Mouse (Mus musculus) heart, adult 2 months (tissue): ENCODE results near the gene Iqca. TPM values are rescaled to one million over a fixed set of nuclear protein-coding genes. Genes with fewer than 3 reads are reported as not detected.

ENCODE experiments used
- DNase-seq, 2 experiments: peaks; one replicate each; pipeline ENCODE4 v3.0.0; 2021
- H3K27ac ChIP-seq: fragments of 200-600 bp; 2 replicates; pipeline ENCODE4 v1.8.1; 2022
- H3K27me3 ChIP-seq: fragments of 200-500 bp; 2 replicates; pipeline ENCODE4 v1.6.1; 2012; ENCODE audit warnings: mild to moderate bottlenecking, low read length, inconsistent platforms, mixed read lengths; ENCODE audit not compliant: control insufficient read depth, insufficient read depth
- H3K36me3 ChIP-seq: fragments of 200-500 bp; 2 replicates; pipeline ENCODE4 v1.6.1; 2012; ENCODE audit warnings: low read length, inconsistent platforms; ENCODE audit not compliant: control insufficient read depth, insufficient read depth
- H3K4me1 ChIP-seq: fragments of 200-500 bp; 2 replicates; pipeline ENCODE4 v1.6.1; 2011; ENCODE audit warnings: low read length; ENCODE audit not compliant: control insufficient read depth, insufficient read depth
- H3K4me3 ChIP-seq: fragments of 200-600 bp; 2 replicates; pipeline ENCODE4 v1.8.1; 2022
- H3K79me2 ChIP-seq: fragments of 200-500 bp; replicated peaks from 2 replicates; pipeline ENCODE4 v1.6.1; 2012; ENCODE audit warnings: mild to moderate bottlenecking, inconsistent platforms, low read length, moderate library complexity, mixed read lengths; ENCODE audit not compliant: control insufficient read depth, insufficient read depth
- H3K9ac ChIP-seq: fragments of 200-500 bp; 2 replicates; pipeline ENCODE4 v1.6.1; 2012; ENCODE audit warnings: low read depth, mild to moderate bottlenecking, control low read depth, inconsistent platforms, low read length, mixed read lengths
- CTCF ChIP-seq: fragments of 200-600 bp; IDR thresholded peaks from 2 replicates; pipeline ENCODE4 v1.8.1; 2022; ENCODE audit warnings: antibody characterized with exemption, mild to moderate bottlenecking, moderate library complexity
- EP300 ChIP-seq: fragments of 200-500 bp; IDR thresholded peaks from 2 replicates; pipeline ENCODE4 v1.6.1; 2011; ENCODE audit warnings: low read depth, low read length, control low read depth; ENCODE audit not compliant: insufficient read depth
- POLR2A ChIP-seq: fragments of 200-500 bp; IDR thresholded peaks from 2 replicates; pipeline ENCODE4 v1.6.1; 2011; ENCODE audit warnings: mild to moderate bottlenecking, low read depth, low read length, control low read depth; ENCODE audit not compliant: insufficient read depth
- WGBS: fragments of 180-500 bp; shearing (Covaris S2); methylation state at CpG from one replicate; pipeline ENCODE4 v1.1.7; 2018; 5-methylcytosine and 5-hydroxymethylcytosine counted together
- intact Hi-C: fragments of 180-260 bp; cut with DNase I; formaldehyde crosslinking; loops from one replicate; pipeline ENCODE4 v1.15.1; 2025
- polyA plus RNA-seq: library from polyadenylated mRNA; depleted of rRNA; stranded (reverse); fragments of >200 nt; gene quantifications from 2 replicates; pipeline ENCODE4 v1.2.3, GENCODE M21; 2012
- total RNA-seq, 2 experiments: library from RNA; stranded (reverse); gene quantifications; 2 replicates each; pipeline ENCODE4 v1.2.3; 2021

Gene Iqca
- total and polyA plus RNA-seq, 3 experiments, result 0.43 TPM; not detected in 2

DNA sequence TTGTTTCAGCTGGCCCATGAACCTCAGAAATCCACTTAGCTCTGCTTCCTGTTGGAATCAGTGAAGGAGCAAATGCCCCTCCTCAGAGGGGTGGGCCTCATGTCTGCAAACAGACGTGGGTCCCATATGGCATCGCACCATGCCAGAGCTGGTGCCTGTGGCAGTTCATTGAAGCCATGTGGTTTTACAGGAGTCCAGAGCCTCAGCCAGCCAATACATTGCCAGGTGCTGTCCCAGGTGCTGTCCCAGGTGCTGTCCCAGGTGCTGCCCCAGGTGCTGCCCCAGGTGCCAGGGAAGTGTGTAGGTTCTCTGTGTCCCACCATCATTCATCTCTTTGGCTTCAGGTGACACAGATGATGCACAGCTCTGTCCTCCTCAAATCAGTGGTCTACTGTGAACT lies 124.9 kb downstream of the Iqca start:
- TF ChIP-seq EP300 (no peak), CTCF (no peak), POLR2A (no peak)
- intact Hi-C loops, result no loop called here
- H3K36me3 ChIP-seq, result no peaks in the 10 kb centered on the region
- H3K27ac ChIP-seq, result no peak overlapping the region
- 68% methylated on average over 2 of the region's 2 CpGs for WGBS
- no peak overlapping the region for H3K9ac ChIP-seq
- no peaks in the 10 kb centered on the region for H3K79me2 ChIP-seq
- H3K4me3 ChIP-seq, result no peak overlapping the region
- no peaks in the 10 kb centered on the region for H3K27me3 ChIP-seq
- no peak for DNase-seq
- peaks cover 2% of the 10 kb centered on the region for H3K4me1 ChIP-seq

GRCm38 (mm10) chr1:90026945-90027344 lies 126.3 kb downstream of the Iqca start:
- 7% methylated on average over 3 of the region's 3 CpGs for WGBS
- no peaks in the 10 kb centered on the region for H3K79me2 ChIP-seq
- 0 out of 2 replicates have a peak, but pooled peaks have one; percentile 35 for TF ChIP-seq EP300
- TF ChIP-seq CTCF, result peak; percentile 86
- no peak for TF ChIP-seq POLR2A
- H3K36me3 ChIP-seq, result no peaks in the 10 kb centered on the region
- no peak overlapping the region for H3K27ac ChIP-seq
- H3K4me3 ChIP-seq, result no peak overlapping the region
- no peaks in the 10 kb centered on the region for H3K27me3 ChIP-seq
- peaks cover 2% of the 10 kb centered on the region for H3K4me1 ChIP-seq
- no peak overlapping the region for H3K9ac ChIP-seq
- peak; percentile 42 to 60 for DNase-seq
- intact Hi-C loops, result no loop called here

GRCm38 (mm10) chr1:90020336-90020735 lies 132.9 kb downstream of the Iqca start:
- intact Hi-C loops, result no loop called here
- peaks cover 4% of the 10 kb centered on the region; the same call in 1 of the 2 replicates for H3K4me1 ChIP-seq
- no peak overlapping the region for H3K27ac ChIP-seq
- no peaks in the 10 kb centered on the region for H3K79me2 ChIP-seq
- no peaks in the 10 kb centered on the region for H3K36me3 ChIP-seq
- no peak for TF ChIP-seq POLR2A
- TF ChIP-seq CTCF, result no peak
- TF ChIP-seq EP300, result no peak
- no peak overlapping the region for H3K9ac ChIP-seq
- DNase-seq, result no peak
- no peak overlapping the region for H3K4me3 ChIP-seq
- WGBS, result 76% methylated on average over 5 of the region's 5 CpGs
- H3K27me3 ChIP-seq, result no peaks in the 10 kb centered on the region

DNA sequence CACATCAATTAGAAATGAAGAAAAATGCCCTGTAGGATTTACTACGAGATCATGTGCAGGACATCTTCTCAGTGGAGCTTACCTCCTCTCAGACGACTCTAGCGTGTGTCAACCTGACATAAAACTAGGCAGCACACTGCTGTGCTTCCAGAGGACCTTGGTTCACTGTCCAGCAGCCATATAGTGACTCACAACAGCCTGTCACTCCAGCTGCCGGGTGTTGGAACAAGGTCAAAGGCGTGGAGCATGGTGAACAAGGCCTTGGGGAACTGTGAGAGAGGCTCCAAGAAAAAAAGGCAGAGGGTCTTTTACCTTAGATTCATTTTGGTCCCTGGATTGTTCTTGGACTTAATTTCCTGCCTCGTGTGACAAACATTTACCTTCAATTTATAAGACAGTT lies 135.1 kb downstream of the Iqca start:
- no peaks in the 10 kb centered on the region for H3K27me3 ChIP-seq
- no peak overlapping the region for H3K9ac ChIP-seq
- H3K4me1 ChIP-seq, result peaks cover 5% of the 10 kb centered on the region; the same call in 1 of the 2 replicates
- H3K36me3 ChIP-seq, result no peaks in the 10 kb centered on the region
- intact Hi-C loops, result no loop called here
- H3K4me3 ChIP-seq, result no peak overlapping the region
- DNase-seq, result no peak
- no peaks in the 10 kb centered on the region for H3K79me2 ChIP-seq
- H3K27ac ChIP-seq, result no peak overlapping the region
- TF ChIP-seq POLR2A (no peak), EP300 (no peak), CTCF (no peak)
- WGBS, result 49% methylated on average over 6 of the region's 6 CpGs

DNA sequence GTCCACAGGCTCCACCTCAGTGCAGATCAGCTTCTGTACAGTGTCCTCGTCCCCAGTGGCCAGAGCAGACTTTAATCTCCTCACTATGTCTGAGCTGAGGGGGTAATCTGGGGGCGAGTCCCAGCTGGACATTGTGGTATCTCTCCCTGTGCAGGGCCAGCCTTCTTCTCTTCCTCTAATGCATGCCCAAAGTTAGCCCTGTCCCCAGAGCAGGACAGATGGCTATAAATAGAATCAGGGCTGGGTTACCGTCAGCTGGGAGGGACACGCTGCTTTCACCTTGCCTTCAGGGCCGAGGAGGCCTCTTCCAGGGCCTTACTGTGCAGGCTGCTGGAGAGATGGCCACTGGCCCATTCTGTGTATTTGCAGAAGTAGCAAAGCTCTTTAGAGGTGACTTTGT lies 138.8 kb downstream of the Iqca start, which contains the start of gene Asb18:
Gene Asb18, minus strand, starts transcription at position 221 of the 400 bp plus-strand sequence.
- no peaks in the 10 kb centered on the region for H3K36me3 ChIP-seq
- TF ChIP-seq CTCF, result no peak
- 0 out of 2 replicates have a peak, but pooled peaks have one; percentile 25 for TF ChIP-seq EP300
- TF ChIP-seq POLR2A, result peak; percentile 69
- H3K27me3 ChIP-seq, result no peaks in the 10 kb centered on the region
- WGBS, result 44% methylated on average over 5 of the region's 5 CpGs
- DNase-seq, result peak in 1 of 2 experiments; percentile 24
- peak within 1 kb of the TSS; percentile 20; the same call in 1 of the 2 replicates for H3K9ac ChIP-seq
- peaks cover 5% of the 10 kb centered on the region; the same call in 1 of the 2 replicates for H3K4me1 ChIP-seq
- no peaks in the 10 kb centered on the region for H3K79me2 ChIP-seq
- H3K27ac ChIP-seq, result peak within 1 kb of the TSS; percentile 76
- H3K4me3 ChIP-seq, result peak within 1 kb of the TSS; percentile 32
- intact Hi-C loops, result no loop called here

DNA sequence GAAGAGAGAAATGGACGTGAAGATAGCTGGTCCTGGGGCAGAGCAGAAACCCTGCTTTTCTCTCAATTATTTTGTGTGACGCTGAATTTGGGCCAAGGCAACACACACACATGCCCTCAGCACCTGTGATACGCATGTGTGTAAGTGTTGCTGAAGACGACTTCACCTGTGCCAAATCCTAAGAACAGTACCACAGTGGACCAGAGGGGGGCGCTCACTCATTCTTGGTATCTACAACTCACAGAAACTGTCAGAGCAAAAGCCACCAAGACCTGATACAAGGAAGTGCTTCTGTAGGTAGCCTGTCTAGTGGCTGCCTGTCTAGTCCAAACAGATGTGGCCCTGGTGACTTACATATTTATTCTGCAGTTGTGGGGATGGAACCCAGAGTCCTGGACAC lies 139.9 kb downstream of the Iqca start:
- H3K36me3 ChIP-seq, result no peaks in the 10 kb centered on the region
- no peaks in the 10 kb centered on the region for H3K27me3 ChIP-seq
- H3K4me3 ChIP-seq, result no peak overlapping the region
- H3K9ac ChIP-seq, result no peak overlapping the region
- intact Hi-C loops, result no loop called here
- no peak for DNase-seq
- TF ChIP-seq CTCF (no peak), EP300 (no peak), POLR2A (no peak)
- peaks cover 5% of the 10 kb centered on the region; the same call in 1 of the 2 replicates for H3K4me1 ChIP-seq
- 84% methylated on average over 5 of the region's 5 CpGs for WGBS
- no peak overlapping the region for H3K27ac ChIP-seq
- H3K79me2 ChIP-seq, result no peaks in the 10 kb centered on the region
